Mouse (Mus musculus) limb, embryonic 14.5 days (tissue): Measurements from ENCODE around the gene Mkln1. TPM values are rescaled to one million over a fixed set of nuclear protein-coding genes. Genes with fewer than 3 reads are reported as not detected.

Experiments
- ATAC-seq: fragments of 200-750 bp; cut with Nextera tagmentation; 2 replicates; pipeline ENCODE4 v1.8.0; 2017; ENCODE audit warnings: low read depth, moderate number of reproducible peaks, moderate TSS enrichment; ENCODE audit not compliant: low FRiP score
- DNase-seq: peaks from one replicate; pipeline ENCODE4 v3.0.0-alpha.2; 2015; ENCODE audit warnings: low spot score
- H3K27ac ChIP-seq: fragments of 300-500 bp; sonication (generic); replicated peaks from 2 replicates; pipeline ENCODE4 v1.5.1; 2014; ENCODE audit warnings: low read depth, mild to moderate bottlenecking, low read length, moderate library complexity, mixed read lengths
- H3K27me3 ChIP-seq: fragments of 300-500 bp; sonication (generic); 2 replicates; pipeline ENCODE4 v1.6.1; 2014; ENCODE audit warnings: low read length, mixed read lengths; ENCODE audit not compliant: control insufficient read depth, insufficient read depth
- H3K36me3 ChIP-seq: fragments of 300-500 bp; sonication (generic); 2 replicates; pipeline ENCODE4 v1.6.1; 2014; ENCODE audit warnings: mild to moderate bottlenecking, low read length, moderate library complexity, mixed read lengths; ENCODE audit not compliant: control insufficient read depth, insufficient read depth
- H3K4me1 ChIP-seq: fragments of 300-500 bp; sonication (generic); 2 replicates; pipeline ENCODE4 v1.6.1; 2014; ENCODE audit warnings: antibody characterized with exemption, low read length, mixed read lengths; ENCODE audit not compliant: control insufficient read depth, insufficient read depth
- H3K4me2 ChIP-seq: fragments of 300-500 bp; sonication (generic); replicated peaks from 2 replicates; pipeline ENCODE4 v1.6.1; 2014; ENCODE audit warnings: low read depth, mild to moderate bottlenecking, low read length, moderate library complexity; ENCODE audit not compliant: severe bottlenecking
- H3K4me3 ChIP-seq: fragments of 300-500 bp; sonication (generic); replicated peaks from 2 replicates; pipeline ENCODE4 v1.5.1; 2014; ENCODE audit warnings: low read length
- H3K9ac ChIP-seq: fragments of 300-500 bp; sonication (generic); 2 replicates; pipeline ENCODE4 v1.6.1; 2014; ENCODE audit warnings: mild to moderate bottlenecking, low read depth, low read length, moderate library complexity; ENCODE audit not compliant: severe bottlenecking
- H3K9me3 ChIP-seq: fragments of 300-500 bp; sonication (generic); 2 replicates; pipeline ENCODE4 v1.6.1; 2016; ENCODE audit warnings: low read length; ENCODE audit not compliant: control insufficient read depth
- POLR2A ChIP-seq: fragments of 200-500 bp; IDR thresholded peaks from 2 replicates; pipeline ENCODE4 v1.8.0; 2012; ENCODE audit warnings: inconsistent platforms, mild to moderate bottlenecking, moderate library complexity, borderline replicate concordance; ENCODE audit not compliant: insufficient read depth, insufficient read length; ENCODE audit errors: extremely low read depth
- WGBS: fragments of 180-500 bp; shearing (Covaris S2); extraction: QIAGEN DNeasy Blood & Tissue Kit; methylation state at CpG from one replicate; pipeline ENCODE4 v1.1.7; 2014; 5-methylcytosine and 5-hydroxymethylcytosine counted together
- polyA plus RNA-seq, 2 experiments: library from polyadenylated mRNA; depleted of rRNA in 1 of 2; stranded (reverse) in 1 of 2; unstranded in 1 of 2; fragments of >200 nt; fragmentation: Nextera tagmentation in 1 of 2; extraction: Ambion mirVana in 1 of 2; gene quantifications; 2 replicates each; pipeline versions ENCODE4 v1.2.1 to v1.2.3; 2012 to 2014

The Mkln1 gene
- polyA plus RNA-seq, 2 experiments: 63.2 to 155 TPM

- no peaks in the 10 kb centered on the region for H3K27me3 ChIP-seq
- no peak overlapping the region for H3K9ac ChIP-seq
- H3K4me1 ChIP-seq: no peaks in the 10 kb centered on the region; the same call in 1 of the 2 replicates
- DNase-seq: no peak
- WGBS: 49% methylated on average over 4 of the region's 4 CpGs
- H3K4me3 ChIP-seq: no peak overlapping the region
- H3K9me3 ChIP-seq: no peaks in the 10 kb centered on the region
- no peak overlapping the region for H3K4me2 ChIP-seq
- no peak overlapping the region for H3K27ac ChIP-seq
- TF ChIP-seq POLR2A: no peak
- H3K36me3 ChIP-seq: no peaks in the 10 kb centered on the region
- no peak for ATAC-seq
Observed at GRCm38 (mm10) chr6:31522478-31522877, 123.9 kb downstream of the Mkln1 start.

GRCm38 (mm10) chr6:31523039-31523438 is 124.5 kb downstream of the Mkln1 start:
- ATAC-seq: no peak
- Histone ChIP-seq H3K4me2 (no peak overlapping the region), H3K27me3 (no peaks in the 10 kb centered on the region), H3K9ac (no peak overlapping the region), H3K27ac (no peak overlapping the region), H3K9me3 (no peaks in the 10 kb centered on the region), H3K4me1 (no peaks in the 10 kb centered on the region; the same call in 1 of the 2 replicates), H3K36me3 (no peaks in the 10 kb centered on the region), H3K4me3 (no peak overlapping the region)
- no peak for TF ChIP-seq POLR2A
- no peak for DNase-seq
- WGBS: 56% methylated on average over 5 of the region's 5 CpGs

- ATAC-seq: no peak
- Histone ChIP-seq H3K4me1 (no peaks in the 10 kb centered on the region; the same call in 1 of the 2 replicates), H3K4me2 (no peak overlapping the region), H3K27ac (no peak overlapping the region), H3K4me3 (no peak overlapping the region), H3K27me3 (no peaks in the 10 kb centered on the region), H3K9me3 (no peaks in the 10 kb centered on the region), H3K36me3 (no peaks in the 10 kb centered on the region), H3K9ac (no peak overlapping the region)
- TF ChIP-seq POLR2A: no peak
- no peak for DNase-seq
- 91% methylated on average over 4 of the region's 4 CpGs for WGBS
Observed at GRCm38 (mm10) chr6:31523657-31524056, 125.1 kb downstream of the Mkln1 start.

- WGBS: 92% methylated on average over 13 of the region's 13 CpGs
- no peak for ATAC-seq
- no peaks in the 10 kb centered on the region for H3K9me3 ChIP-seq
Observed at GRCm38 (mm10) chr6:31524121-31524520, 125.6 kb downstream of the Mkln1 start.

GRCm38 (mm10) chr6:31524647-31525046 is 126.1 kb downstream of the Mkln1 start:
- ATAC-seq: no peak
- no peaks in the 10 kb centered on the region; the same call in 1 of the 2 replicates for H3K4me1 ChIP-seq
- no peak overlapping the region for H3K4me3 ChIP-seq
- no peaks in the 10 kb centered on the region for H3K36me3 ChIP-seq
- no peaks in the 10 kb centered on the region for H3K9me3 ChIP-seq
- 92% methylated on average over 8 of the region's 8 CpGs for WGBS
- H3K4me2 ChIP-seq: no peak overlapping the region
- no peak for TF ChIP-seq POLR2A
- no peak overlapping the region for H3K27ac ChIP-seq
- no peak overlapping the region for H3K9ac ChIP-seq
- DNase-seq: no peak
- no peaks in the 10 kb centered on the region for H3K27me3 ChIP-seq

More at GRCm38 (mm10) chr6:31524121-31524520, 125.6 kb downstream of the Mkln1 start:
- Histone ChIP-seq H3K4me1 (no peaks in the 10 kb centered on the region; the same call in 1 of the 2 replicates), H3K4me2 (no peak overlapping the region), H3K36me3 (no peaks in the 10 kb centered on the region), H3K27ac (no peak overlapping the region), H3K9ac (no peak overlapping the region), H3K4me3 (no peak overlapping the region), H3K27me3 (no peaks in the 10 kb centered on the region)
- no peak for DNase-seq
- TF ChIP-seq POLR2A: no peak
